Mouse (Mus musculus) kidney, postnatal 14 days (tissue): ENCODE data around the gene Elk4.
A peak's percentile ranks its signal among the peaks of the same experiment; 100 is the strongest.

Experiments used
- DNase-seq: peaks from one replicate; pipeline ENCODE4 v3.0.0; 2022; ENCODE audit warnings: mixed read lengths

Gene Elk4

DNA sequence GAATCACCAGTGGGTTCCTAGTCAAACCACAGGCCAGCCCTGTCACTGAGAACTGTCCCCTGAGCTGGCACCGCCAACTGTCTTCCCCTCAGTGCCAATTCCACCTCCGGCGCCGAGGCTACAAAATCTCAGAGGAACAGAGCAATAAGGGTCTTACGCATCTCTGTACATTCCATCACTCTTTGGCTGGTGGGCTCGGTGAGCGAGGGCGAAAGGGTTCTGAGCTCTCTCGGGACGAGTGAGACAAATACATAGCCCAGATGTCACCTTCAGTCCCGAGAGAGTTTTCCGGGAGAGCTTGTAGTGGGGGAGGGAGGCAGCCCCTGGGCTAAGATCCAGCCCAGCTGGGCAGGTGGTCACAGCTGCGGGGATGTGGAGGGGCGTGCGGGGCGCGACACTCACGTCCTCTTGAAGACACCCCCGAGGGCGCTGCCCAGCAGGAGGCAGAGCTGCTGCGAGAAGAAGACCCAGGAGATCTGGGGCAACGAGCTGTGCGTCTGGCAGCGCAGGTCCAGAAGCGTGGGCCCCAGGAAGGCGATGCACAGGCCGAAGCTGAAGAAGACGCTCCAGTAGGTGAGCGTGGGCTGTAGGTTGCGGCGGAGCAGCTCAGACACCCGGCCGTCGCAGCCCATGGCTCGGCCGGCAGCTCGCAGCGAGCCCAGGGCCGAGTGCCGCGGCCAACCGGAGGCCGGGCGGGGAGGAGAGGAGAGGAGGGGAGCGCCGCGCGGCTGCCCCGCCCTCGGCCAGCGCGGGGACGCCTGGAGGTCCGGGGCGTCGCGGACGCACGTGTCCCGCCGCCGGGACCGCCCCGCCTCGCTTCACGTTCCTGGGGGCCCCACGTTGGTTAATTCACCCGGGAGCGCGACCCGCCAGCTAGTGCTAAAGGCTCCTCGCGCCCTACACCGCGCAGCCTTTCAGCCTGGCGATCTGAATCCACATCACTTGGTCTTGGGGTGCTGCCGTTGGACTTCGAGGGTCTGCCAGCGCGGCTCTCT lies 60.2 kb downstream of the Elk4 start, which contains the start of gene Mfsd4a:
TSS of gene Mfsd4a (minus strand) at position 802 of the 995 bp plus-strand sequence.
- DNase-seq, result peak; percentile 73

DNA sequence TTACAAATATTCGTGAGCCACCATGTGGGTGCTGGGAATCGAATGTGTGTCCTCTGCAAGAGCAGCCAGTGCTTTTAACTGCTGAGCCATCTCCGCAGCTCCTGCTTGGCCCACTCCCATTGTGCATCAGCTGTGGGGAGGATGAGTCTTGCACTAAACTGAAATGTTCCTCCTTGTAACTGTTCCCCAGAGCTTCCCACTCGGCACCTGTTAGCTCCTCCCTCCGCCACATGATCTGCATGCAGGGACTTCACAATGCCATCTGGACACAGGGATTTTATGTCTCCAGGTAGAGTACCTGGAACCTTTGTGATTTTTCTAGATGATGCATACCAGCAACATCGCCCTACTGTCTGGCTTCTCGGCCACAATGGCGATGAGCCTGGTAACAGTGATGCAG lies 62.0 kb downstream of the Elk4 start:
- DNase-seq, result no peak

DNA sequence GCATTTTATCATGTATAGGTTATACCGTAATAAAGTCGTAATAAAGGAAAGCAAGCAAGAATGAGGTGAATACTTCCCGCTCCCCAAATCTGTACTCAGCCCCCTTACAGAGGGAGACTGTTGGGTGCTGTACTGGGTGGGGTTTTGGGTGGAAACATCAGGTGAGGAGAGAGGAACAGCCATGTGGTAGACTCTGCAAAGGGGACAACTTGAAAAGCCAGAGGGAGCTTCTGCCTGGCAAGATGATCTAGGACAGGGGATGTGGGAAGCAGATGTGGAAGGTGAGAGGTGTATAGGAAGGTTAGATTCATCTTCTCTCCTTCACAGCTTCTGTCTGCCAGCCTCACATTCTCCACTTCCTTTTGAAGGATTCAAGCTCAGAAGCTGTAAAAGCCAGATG lies 63.3 kb downstream of the Elk4 start:
- DNase-seq, result no peak

DNA sequence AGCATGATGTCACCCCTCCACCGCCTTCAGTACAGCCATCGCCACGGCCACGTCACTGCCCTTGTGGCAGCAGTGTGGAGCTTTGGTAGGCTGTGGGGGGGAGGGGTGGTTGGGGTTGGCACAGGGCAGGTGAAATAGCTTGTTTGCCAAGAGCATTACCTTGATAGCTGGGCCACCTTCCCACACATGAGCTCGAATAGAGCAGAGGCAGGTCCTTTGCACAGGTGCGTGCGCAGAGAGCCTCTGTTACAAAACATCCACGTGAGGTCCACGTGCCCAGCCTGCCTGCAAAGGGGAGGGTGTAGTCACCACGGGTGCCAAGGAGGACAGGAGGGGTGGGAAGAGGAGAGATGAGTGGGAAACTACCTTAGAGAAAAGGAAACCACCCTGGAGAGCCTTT lies 68.2 kb downstream of the Elk4 start:
- DNase-seq, result peak; percentile 70

DNA sequence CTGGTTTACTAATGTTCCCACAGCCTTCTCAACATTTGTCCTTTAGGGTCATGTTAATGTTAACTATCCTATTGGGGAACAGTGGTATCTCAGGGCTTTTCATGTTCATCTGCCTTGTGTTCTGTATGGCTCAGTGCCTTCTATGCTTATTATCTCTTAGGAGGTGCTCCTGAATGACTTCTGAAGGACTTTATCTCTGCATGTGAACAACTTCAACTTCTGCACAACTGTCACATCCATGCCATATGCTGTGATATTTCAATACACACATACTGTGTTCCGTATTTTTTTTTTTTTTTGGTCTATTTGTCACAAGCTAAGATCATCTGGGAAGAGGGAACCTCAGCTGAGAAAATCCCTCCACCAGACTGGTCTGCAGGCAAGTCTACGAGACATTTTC lies 71.0 kb downstream of the Elk4 start:
- no peak for DNase-seq
